Comparison of ENCODE assay signal across 8 mouse cellular contexts in the genomic region with DNA sequence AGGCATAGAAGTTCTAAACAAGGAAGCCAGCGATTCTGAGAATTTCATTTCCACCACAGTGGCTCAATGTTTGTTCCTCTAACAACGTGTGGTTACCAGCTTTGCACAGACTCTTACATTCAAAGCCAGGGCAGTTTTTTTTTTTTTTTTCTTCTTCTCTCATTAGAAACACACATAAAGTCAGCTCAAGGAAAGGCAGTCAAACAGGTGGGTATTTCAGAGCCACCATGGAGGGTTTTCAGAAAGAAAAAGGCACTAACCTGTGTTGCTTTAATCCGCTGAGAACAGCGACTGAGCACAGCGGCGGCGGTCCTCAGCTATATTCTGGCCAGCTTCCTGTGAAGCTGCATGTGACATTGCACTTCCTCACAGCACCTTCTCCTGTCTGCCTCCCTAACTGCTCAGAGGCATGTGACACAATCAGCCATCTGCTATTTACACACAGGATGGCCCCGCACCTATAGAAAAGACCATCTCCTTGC. TPM values are rescaled to one million over a fixed set of nuclear protein-coding genes. Genes with fewer than 3 reads are reported as not detected.
DNase-seq lines count a peak whose midpoint lies in the region; ATAC-seq lines count a peak whose summit lies in the region.

No protein-coding gene starts in this region.

- H3K4me1 ChIP-seq in limb, embryonic 10.5 days, result peaks cover 63% of the 10 kb centered on the region

- H3K27me3 ChIP-seq in limb, embryonic 10.5 days (ENCODE audit: low read depth, poor library complexity, severe bottlenecking), result no peaks in the 10 kb centered on the region

- DNase-seq in CD4-positive helper T cell, adult 2 months (ENCODE audit: low read depth, low spot score), result peak; percentile 79
- no peak for DNase-seq in limb, embryonic 10.5 days (ENCODE audit: low spot score)
- DNase-seq in cerebellum, adult 11-12 months, result no peak
- no peak for DNase-seq in cerebellum, postnatal 14 days
- DNase-seq in layer of hippocampus, postnatal 25 days (ENCODE audit: extremely low spot score in 1 of 2, low spot score in 1 of 2), result no peak
- no peak for DNase-seq in Muller cell, postnatal 12 days (ENCODE audit: inconsistent ontology term)

- no peak overlapping the region for H3K4me3 ChIP-seq in limb, embryonic 10.5 days

- peak; percentile 79 for ATAC-seq in activated CD4-positive, CD25-positive, alpha-beta regulatory T cell, adult 4 months
- peak; percentile 70 for ATAC-seq in megakaryocyte progenitor cell, adult 5-6 weeks (replicated peaks; ENCODE audit: poor library complexity)

- H3K36me3 ChIP-seq in limb, embryonic 10.5 days, result peaks cover 10% of the 10 kb centered on the region; the same call in 1 of the 2 replicates

- H3K9me3 ChIP-seq in limb, embryonic 10.5 days (replicated peaks), result no peaks in the 10 kb centered on the region

- H3K27ac ChIP-seq in limb, embryonic 10.5 days, result peak overlapping the region; percentile 78; the same call in 1 of the 2 replicates

- WGBS in limb, embryonic 10.5 days, result 84% methylated on average over 8 of the region's 8 CpGs

RNA-seq across cellular contexts. Expression of gene Wipf1, which starts 43.4 kb away (rescaled TPM):
- polyA plus RNA-seq in activated CD4-positive, CD25-positive, alpha-beta regulatory T cell, adult 4 months (2017; shearing (Covaris generic)), result 10 to 100 TPM; 70.1 to 72.4 TPM
- polyA plus RNA-seq in limb, embryonic 10.5 days (2016; fragmentation: Nextera tagmentation; extraction: Ambion mirVana), result 13.3 and 14.2 TPM in 2 replicates
- 33.6 and 39.1 TPM in 2 replicates for total RNA-seq in megakaryocyte progenitor cell, adult 5-6 weeks (2015)
- 12.7 and 13.7 TPM in 2 replicates for total RNA-seq in megakaryocyte progenitor cell, adult 5-6 weeks (2017)
- 10 to 100 TPM in 1 of 2 experiments, 1 to 10 TPM in 1; 9.8 to 10.4 TPM for total RNA-seq in layer of hippocampus, postnatal 25 days (2021)
